Mouse (Mus musculus) liver (tissue): Measurements from ENCODE around the gene St8sia1.

Source experiments
- DNase-seq: peaks from one replicate; pipeline ENCODE4 v3.0.0-alpha.2; 2020; ENCODE audit warnings: mixed read lengths

St8sia1 gene

GRCm38 (mm10) chr6:142943419-142943818 is 20.8 kb downstream of the St8sia1 start:
- no peak for DNase-seq

GRCm38 (mm10) chr6:142941596-142942381 is 22.5 kb downstream of the St8sia1 start:
- DNase-seq = no peak

GRCm38 (mm10) chr6:142941078-142941477 is 23.2 kb downstream of the St8sia1 start:
- DNase-seq = no peak

GRCm38 (mm10) chr6:142938549-142939345 is 25.5 kb downstream of the St8sia1 start:
- DNase-seq = no peak

- no peak for DNase-seq
Observed at GRCm38 (mm10) chr6:142938074-142938473, 26.2 kb downstream of the St8sia1 start.

GRCm38 (mm10) chr6:142932582-142932981 is 31.7 kb downstream of the St8sia1 start:
- DNase-seq = no peak

GRCm38 (mm10) chr6:142932144-142932543 is 32.1 kb downstream of the St8sia1 start:
- no peak for DNase-seq

GRCm38 (mm10) chr6:142928551-142929309 is 35.5 kb downstream of the St8sia1 start:
- no peak for DNase-seq

GRCm38 (mm10) chr6:142926901-142927605 is 37.2 kb downstream of the St8sia1 start:
- peak; percentile 21 for DNase-seq

GRCm38 (mm10) chr6:142925921-142926320 is 38.3 kb downstream of the St8sia1 start:
- no peak for DNase-seq

- DNase-seq = no peak
Observed at GRCm38 (mm10) chr6:142925374-142925773, 38.9 kb downstream of the St8sia1 start.

- no peak for DNase-seq
Observed at GRCm38 (mm10) chr6:142920901-142921300, 43.4 kb downstream of the St8sia1 start.

GRCm38 (mm10) chr6:142918691-142919090 is 45.6 kb downstream of the St8sia1 start:
- no peak for DNase-seq

- no peak for DNase-seq
Observed at GRCm38 (mm10) chr6:142917471-142917901, 46.8 kb downstream of the St8sia1 start.

- no peak for DNase-seq
Observed at GRCm38 (mm10) chr6:142916271-142916941, 47.8 kb downstream of the St8sia1 start.

GRCm38 (mm10) chr6:142915464-142915863 is 48.8 kb downstream of the St8sia1 start:
- no peak for DNase-seq

GRCm38 (mm10) chr6:142914676-142915075 is 49.6 kb downstream of the St8sia1 start:
- no peak for DNase-seq

- DNase-seq = no peak
Observed at GRCm38 (mm10) chr6:142911263-142911662, 53.0 kb downstream of the St8sia1 start.

- no peak for DNase-seq
Observed at GRCm38 (mm10) chr6:142910721-142911120, 53.5 kb downstream of the St8sia1 start.

- no peak for DNase-seq
Observed at GRCm38 (mm10) chr6:142909771-142910105, 54.5 kb downstream of the St8sia1 start.

- DNase-seq = no peak
Observed at GRCm38 (mm10) chr6:142908911-142909770, 55.1 kb downstream of the St8sia1 start.
